Mouse (Mus musculus) CH12.LX (cell line): Measurements from ENCODE around the gene Slc17a9.

Source experiments
- PAX5 ChIP-seq: IDR thresholded peaks from 2 replicates; pipeline ENCODE4 v1.6.1; 2012; ENCODE audit warnings: low read length, inconsistent platforms, mixed read lengths
- ZMIZ1 ChIP-seq: IDR thresholded peaks from 2 replicates; pipeline ENCODE4 v1.6.1; 2012; ENCODE audit warnings: low read depth, mild to moderate bottlenecking, inconsistent platforms, low read length, improper control_type of control experiment

DNA sequence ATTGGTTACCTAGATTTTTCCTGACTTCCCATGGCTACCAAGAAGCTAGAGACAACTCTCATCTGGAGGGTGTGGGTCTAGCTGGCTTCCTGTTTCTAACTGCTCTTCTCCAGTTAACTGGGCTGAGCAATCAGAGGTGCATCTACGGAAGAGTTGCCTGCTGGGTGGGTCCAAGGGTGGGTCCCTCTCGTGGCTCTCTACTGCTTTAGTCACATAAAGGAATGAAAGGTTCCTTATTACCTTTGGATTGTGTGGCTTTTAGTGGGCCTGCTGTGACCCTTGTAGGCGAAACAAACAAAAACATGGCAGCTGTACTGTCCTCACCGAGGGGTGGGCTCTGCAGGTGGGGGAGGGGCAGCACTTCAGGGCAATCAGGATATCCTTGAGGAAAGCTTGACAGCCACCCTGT, 2.6 kb downstream of the Slc17a9 start:
- no peak for TF ChIP-seq ZMIZ1
- no peak for TF ChIP-seq PAX5
